Mouse (Mus musculus) myocyte (in vitro differentiated cells): ENCODE results near the gene Wrap73. TPM values are rescaled to one million over a fixed set of nuclear protein-coding genes. Genes with fewer than 3 reads are reported as not detected.

Experiments used
- H3K27me3 ChIP-seq: one replicate; pipeline ENCODE4 v1.6.1; 2011; ENCODE audit not compliant: control insufficient read depth, insufficient read depth, insufficient read length
- H3K36me3 ChIP-seq: one replicate; pipeline ENCODE4 v1.6.1; 2011; ENCODE audit not compliant: control insufficient read depth, insufficient read depth
- H3K4me2 ChIP-seq: one replicate; pipeline ENCODE4 v1.6.1; 2011; ENCODE audit warnings: low read depth, control low read depth
- H3K4me3 ChIP-seq: one replicate; pipeline ENCODE4 v1.5.1; 2011; ENCODE audit warnings: mild to moderate bottlenecking, control low read depth, moderate library complexity
- H3K79me2 ChIP-seq: one replicate; pipeline ENCODE4 v1.6.1; 2011; ENCODE audit not compliant: control insufficient read depth, insufficient read depth
- H3ac ChIP-seq: one replicate; pipeline ENCODE4 v1.6.1; 2011; ENCODE audit not compliant: control insufficient read depth, insufficient read length
- CEBPB ChIP-seq: IDR thresholded peaks from 2 replicates; pipeline ENCODE4 v1.6.1; 2011; ENCODE audit warnings: mild to moderate bottlenecking, moderate library complexity; ENCODE audit not compliant: poor library complexity, insufficient read depth, severe bottlenecking
- E2F4 ChIP-seq: IDR thresholded peaks from one replicate; pipeline ENCODE4 v1.6.1; 2011; ENCODE audit warnings: mild to moderate bottlenecking, control low read depth, moderate library complexity; ENCODE audit not compliant: insufficient read depth
- MAX ChIP-seq: IDR thresholded peaks from one replicate; pipeline ENCODE4 v1.6.1; 2011; ENCODE audit warnings: low read depth, mild to moderate bottlenecking, control low read depth
- MYOD1 ChIP-seq, 3 experiments: IDR thresholded peaks; one replicate each; pipeline ENCODE4 v1.6.1; 2011; ENCODE audit warnings: control low read depth in 2 of 3, low read depth in 2 of 3, mild to moderate bottlenecking in 2 of 3, moderate library complexity in 1 of 3; ENCODE audit not compliant: insufficient read length in 2 of 3, control insufficient read depth in 1 of 3
- MYOG ChIP-seq, 3 experiments: IDR thresholded peaks; one replicate each; pipeline ENCODE4 v1.6.1; 2011; ENCODE audit warnings: control low read depth in 2 of 3, low read depth in 2 of 3, mild to moderate bottlenecking in 2 of 3; ENCODE audit not compliant: insufficient read length in 2 of 3, control insufficient read depth in 1 of 3, insufficient read depth in 1 of 3
- POLR2A ChIP-seq: IDR thresholded peaks from one replicate; pipeline ENCODE4 v1.6.1; 2011; ENCODE audit warnings: low read depth, mild to moderate bottlenecking, control low read depth, moderate library complexity; ENCODE audit not compliant: insufficient read length
- POLR2AphosphoS2 ChIP-seq: IDR thresholded peaks from one replicate; pipeline ENCODE4 v1.6.1; 2011; ENCODE audit warnings: low read depth, control low read depth; ENCODE audit not compliant: insufficient read length
- REST ChIP-seq: IDR thresholded peaks from one replicate; pipeline ENCODE4 v1.6.1; 2011; ENCODE audit warnings: mild to moderate bottlenecking, control low read depth, moderate library complexity; ENCODE audit not compliant: insufficient read depth, insufficient read length
- SRF ChIP-seq: IDR thresholded peaks from one replicate; pipeline ENCODE4 v1.6.1; 2011; ENCODE audit warnings: low read depth; ENCODE audit not compliant: control insufficient read depth, insufficient read length
- TCF12 ChIP-seq: IDR thresholded peaks from one replicate; pipeline ENCODE4 v1.6.1; 2011; ENCODE audit warnings: mild to moderate bottlenecking, control low read depth; ENCODE audit not compliant: poor library complexity, insufficient read depth, severe bottlenecking
- TCF3 ChIP-seq: IDR thresholded peaks from one replicate; pipeline ENCODE4 v1.6.1; 2011; ENCODE audit warnings: low read depth, control low read depth; ENCODE audit not compliant: insufficient read length
- USF1 ChIP-seq: IDR thresholded peaks from one replicate; pipeline ENCODE4 v1.6.1; 2011; ENCODE audit warnings: low read depth, mild to moderate bottlenecking, control low read depth, moderate library complexity
- polyA plus RNA-seq: library from polyadenylated mRNA; unstranded; fragments of >200 nt; fragmentation: generic; extraction: Trizol; gene quantifications from one replicate; pipeline ENCODE4 v1.2.1, GENCODE M21; 2012; ENCODE audit warnings: missing spikeins

The Wrap73 gene
- polyA plus RNA-seq, 1 experiment: 23.8 TPM

DNA sequence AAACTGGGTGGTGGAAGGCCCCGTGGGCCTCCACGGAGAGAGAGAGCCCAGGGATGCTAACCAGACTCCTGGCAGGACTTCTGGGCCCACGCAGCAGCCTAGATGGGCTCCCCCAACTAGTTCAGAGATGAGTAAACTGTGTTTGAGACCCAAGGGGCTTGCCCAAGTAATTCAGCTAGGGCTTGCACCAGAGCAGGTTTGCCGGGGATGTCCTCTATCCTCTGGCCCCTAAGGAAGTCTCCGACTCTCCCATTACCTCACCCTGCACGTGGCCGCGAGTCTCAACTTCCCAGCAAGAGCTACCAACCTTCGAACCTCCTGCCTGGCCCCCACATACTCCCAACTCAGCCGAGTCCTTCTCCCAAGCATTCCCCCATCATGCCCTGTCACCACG lies 32.3 kb upstream of the Wrap73 start:
- no peak overlapping the region for H3K4me3 ChIP-seq
- H3K27me3 ChIP-seq: peaks cover 29% of the 10 kb centered on the region
- no peaks in the 10 kb centered on the region for H3K36me3 ChIP-seq
- H3K4me2 ChIP-seq: no peak overlapping the region
- H3K79me2 ChIP-seq: no peaks in the 10 kb centered on the region
- H3ac ChIP-seq: no peak overlapping the region
- TF ChIP-seq USF1: no peak
- no peak for TF ChIP-seq POLR2AphosphoS2
- TF ChIP-seq REST: no peak
- TF ChIP-seq CEBPB: no peak
- TF ChIP-seq MYOG (IDR thresholded peaks at IDR 0.05; ENCODE audit: control insufficient read depth in 1 of 3, insufficient read depth in 1 of 3, insufficient read length in 2 of 3, low read depth in 2 of 3): no peak
- TF ChIP-seq E2F4: no peak
- TF ChIP-seq MAX: no peak
- TF ChIP-seq TCF12: no peak
- TF ChIP-seq MYOD1 (IDR thresholded peaks at IDR 0.05; ENCODE audit: control insufficient read depth in 1 of 3, insufficient read length in 2 of 3, low read depth in 2 of 3): no peak
- TF ChIP-seq SRF: no peak
- TF ChIP-seq TCF3: no peak
- TF ChIP-seq POLR2A: no peak

DNA sequence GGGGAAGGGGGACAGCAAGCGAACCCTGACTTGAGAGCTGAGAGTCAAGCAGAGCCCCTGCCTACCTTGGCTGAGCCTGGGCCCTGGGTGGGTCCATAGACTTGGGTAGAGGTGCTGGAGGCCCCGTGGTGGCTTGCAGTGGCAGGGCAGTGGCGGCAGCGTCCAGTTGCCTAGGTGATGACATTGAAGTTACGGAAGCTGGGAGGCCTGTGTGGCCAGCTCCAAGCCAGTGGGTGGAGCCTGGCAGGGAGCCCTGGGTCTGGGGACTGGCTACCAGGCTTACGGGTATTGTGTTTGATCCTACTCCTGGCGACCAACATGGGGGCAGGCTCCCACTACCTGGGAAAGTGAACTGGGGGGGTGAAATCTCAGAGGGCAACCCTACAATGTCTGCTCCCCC lies 25.8 kb upstream of the Wrap73 start:
- H3K79me2 ChIP-seq: no peaks in the 10 kb centered on the region
- no peak overlapping the region for H3ac ChIP-seq
- no peak for TF ChIP-seq MYOG (IDR thresholded peaks at IDR 0.05; ENCODE audit: control insufficient read depth in 1 of 3, insufficient read depth in 1 of 3, insufficient read length in 2 of 3, low read depth in 2 of 3)
- no peak for TF ChIP-seq MYOD1 (IDR thresholded peaks at IDR 0.05; ENCODE audit: control insufficient read depth in 1 of 3, insufficient read length in 2 of 3, low read depth in 2 of 3)
- no peak for TF ChIP-seq MAX
- no peak for TF ChIP-seq TCF12
- TF ChIP-seq CEBPB: no peak
- no peak for TF ChIP-seq TCF3
- no peak for TF ChIP-seq POLR2A
- no peak for TF ChIP-seq POLR2AphosphoS2
- no peak for TF ChIP-seq E2F4
- no peak for TF ChIP-seq SRF
- no peak for TF ChIP-seq REST
- TF ChIP-seq USF1: no peak
- peaks cover 16% of the 10 kb centered on the region for H3K27me3 ChIP-seq
- H3K36me3 ChIP-seq: no peaks in the 10 kb centered on the region
- no peak overlapping the region for H3K4me2 ChIP-seq
- no peak overlapping the region for H3K4me3 ChIP-seq

DNA sequence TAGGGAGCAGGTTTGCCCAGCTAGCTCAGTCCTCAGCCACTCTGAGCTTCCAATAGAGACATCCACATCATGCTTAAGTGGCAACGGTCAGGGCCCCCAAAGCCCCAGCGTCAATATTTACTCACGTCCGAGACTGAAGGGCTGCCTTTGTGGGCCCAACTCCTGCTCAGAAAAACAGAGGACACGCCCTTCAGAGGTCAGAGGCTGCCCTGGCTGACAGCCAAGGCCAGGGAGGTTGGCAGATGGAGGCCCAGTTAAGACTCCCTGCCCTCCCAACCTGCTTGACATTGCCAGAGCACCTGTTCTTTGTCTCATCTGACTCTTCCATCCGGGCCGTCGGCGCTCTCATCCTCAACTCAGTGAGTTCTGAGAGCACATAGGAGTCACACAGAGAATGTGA lies 23.4 kb upstream of the Wrap73 start:
- Histone ChIP-seq H3K36me3 (no peaks in the 10 kb centered on the region), H3K4me2 (no peak overlapping the region), H3ac (no peak overlapping the region), H3K4me3 (no peak overlapping the region), H3K27me3 (peaks cover 24% of the 10 kb centered on the region), H3K79me2 (no peaks in the 10 kb centered on the region)
- TF ChIP-seq SRF: no peak
- TF ChIP-seq USF1: no peak
- TF ChIP-seq CEBPB: no peak
- no peak for TF ChIP-seq E2F4
- no peak for TF ChIP-seq TCF12

DNA sequence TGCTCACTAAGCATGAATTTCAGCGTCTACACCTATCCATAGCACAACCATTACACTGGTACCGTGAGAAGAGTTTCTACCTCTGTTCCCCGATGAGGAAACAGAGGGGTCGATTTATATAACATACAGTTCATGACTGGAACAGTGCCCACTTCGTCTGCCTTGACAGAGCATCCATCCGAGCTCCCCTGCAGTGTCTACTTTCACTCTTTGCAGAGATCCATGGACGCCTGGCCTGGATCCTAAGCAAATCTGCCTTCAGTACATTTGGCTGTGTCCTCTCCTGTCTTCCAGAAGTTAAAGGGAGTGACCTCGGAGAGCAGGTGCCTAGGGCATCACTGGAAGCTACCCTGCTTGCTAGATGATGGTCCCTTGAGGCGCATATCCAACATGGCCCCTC lies 23.0 kb upstream of the Wrap73 start:
- Histone ChIP-seq H3K36me3 (no peaks in the 10 kb centered on the region), H3K79me2 (no peaks in the 10 kb centered on the region), H3K4me3 (no peak overlapping the region), H3ac (no peak overlapping the region), H3K27me3 (peaks cover 20% of the 10 kb centered on the region), H3K4me2 (no peak overlapping the region)
- no peak for TF ChIP-seq USF1
- TF ChIP-seq TCF12: no peak
- TF ChIP-seq CEBPB: no peak
- no peak for TF ChIP-seq POLR2AphosphoS2
- no peak for TF ChIP-seq POLR2A
- no peak for TF ChIP-seq REST
- no peak for TF ChIP-seq SRF
- TF ChIP-seq MYOG (IDR thresholded peaks at IDR 0.05; ENCODE audit: control insufficient read depth in 1 of 3, insufficient read depth in 1 of 3, insufficient read length in 2 of 3, low read depth in 2 of 3): no peak
- TF ChIP-seq MAX: no peak
- no peak for TF ChIP-seq E2F4
- TF ChIP-seq TCF3: no peak
- TF ChIP-seq MYOD1 (IDR thresholded peaks at IDR 0.05; ENCODE audit: control insufficient read depth in 1 of 3, insufficient read length in 2 of 3, low read depth in 2 of 3): no peak

DNA sequence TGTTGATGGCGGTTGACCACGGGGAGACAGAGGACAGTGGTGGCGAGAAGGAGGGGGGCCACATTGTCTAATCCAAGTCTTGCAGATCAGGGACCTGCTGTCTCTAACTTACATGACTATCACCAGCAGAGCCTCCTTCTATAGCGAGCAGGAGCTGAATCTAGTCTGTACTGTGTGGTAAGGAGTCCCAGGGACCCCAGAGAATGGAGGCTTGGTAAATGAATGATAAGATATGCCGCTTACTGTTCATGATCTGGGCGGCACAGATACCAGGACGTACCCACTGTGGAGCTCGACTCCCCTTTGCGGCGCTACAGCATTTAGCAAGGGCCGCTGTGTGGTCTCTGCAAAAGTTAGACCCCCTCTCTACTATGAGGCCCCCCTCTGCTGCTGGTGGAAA lies 20.4 kb upstream of the Wrap73 start:
- Histone ChIP-seq H3K36me3 (no peaks in the 10 kb centered on the region), H3K4me3 (no peak overlapping the region), H3K79me2 (no peaks in the 10 kb centered on the region), H3K4me2 (no peak overlapping the region), H3ac (no peak overlapping the region), H3K27me3 (peaks cover 20% of the 10 kb centered on the region)
- TF ChIP-seq TCF12 (no peak), USF1 (no peak)
